Comparison of ENCODE assay signal across 12 mouse cellular contexts in the genomic region with DNA sequence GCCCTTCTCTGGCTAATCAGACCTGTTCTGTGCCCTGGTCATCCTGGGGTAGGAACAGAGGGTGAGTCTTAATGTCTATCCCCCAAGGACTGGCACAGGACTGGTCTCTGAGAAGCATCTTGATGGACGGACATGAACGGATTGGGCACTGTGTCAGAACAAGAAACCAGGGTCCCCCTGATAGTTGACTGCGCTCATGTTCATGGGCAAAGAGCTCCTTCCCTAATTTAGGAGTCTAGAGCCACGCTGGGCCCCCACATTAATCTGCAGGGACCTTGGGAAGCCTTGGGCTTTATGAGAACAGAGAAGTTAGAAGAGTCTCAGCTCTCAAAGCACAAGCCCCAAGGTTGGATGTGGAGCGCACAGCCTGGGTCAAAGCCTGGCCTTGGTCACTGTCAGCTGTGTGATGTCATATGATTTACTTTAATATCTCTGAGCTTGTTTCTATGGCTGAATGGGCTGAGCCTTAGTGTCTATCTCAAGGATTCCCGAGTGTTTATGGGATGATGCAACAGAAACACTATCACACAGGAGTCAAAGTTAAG.
"Had no signal": no experiment of that assay in that cellular context is flagged by ENCODE, and none has a peak within 500 bp of the region (broad histone marks: within the 10 kb centered on the region; RNA-seq: fewer than 3 reads in every experiment).

No protein-coding gene starts in this region.

- H3K9ac ChIP-seq: liver, embryonic 15.5 days; neural tube, embryonic 13.5 days had no signal

- H3K36me3 ChIP-seq: limb, embryonic 10.5 days; liver, embryonic 15.5 days; midbrain, embryonic 10.5 days; neural tube, embryonic 13.5 days had no signal

- H3K4me1 ChIP-seq: liver, embryonic 15.5 days; neural tube, embryonic 13.5 days had no signal

- H3K9me3 ChIP-seq: limb, embryonic 10.5 days; neural tube, embryonic 13.5 days had no signal

- H3K4me3 ChIP-seq: limb, embryonic 10.5 days; liver, embryonic 15.5 days; midbrain, embryonic 10.5 days; neural tube, embryonic 13.5 days had no signal

- ATAC-seq: lung, postnatal 0 days; midbrain, embryonic 16.5 days had no signal

- H3K4me2 ChIP-seq: liver, embryonic 11.5 days; liver, embryonic 15.5 days; neural tube, embryonic 13.5 days had no signal

- DNase-seq: kidney, postnatal 36 days; lung, adult 2 months; right cerebral cortex, postnatal 14 days; thymus, adult 18-20 months; thymus, postnatal 14 days had no signal

- H3K27me3 ChIP-seq: liver, embryonic 15.5 days; neural tube, embryonic 13.5 days had no signal

- H3K27ac ChIP-seq: limb, embryonic 10.5 days; liver, embryonic 15.5 days; midbrain, embryonic 10.5 days; neural tube, embryonic 13.5 days had no signal
